Mouse (Mus musculus): ENCODE measurements around the gene Olfr110. TPM values are rescaled to one million over a fixed set of nuclear protein-coding genes. Genes with fewer than 3 reads are reported as not detected.
"Not testable (repeated sequence)": the region's sequence is repeated elsewhere in the genome, so short reads cannot be mapped to it uniquely, and the experiment has no call there.

The Olfr110 gene
- polyA plus RNA-seq (2015; fragmentation: Nextera tagmentation; extraction: Ambion mirVana): not detected in 2 replicates

DNA sequence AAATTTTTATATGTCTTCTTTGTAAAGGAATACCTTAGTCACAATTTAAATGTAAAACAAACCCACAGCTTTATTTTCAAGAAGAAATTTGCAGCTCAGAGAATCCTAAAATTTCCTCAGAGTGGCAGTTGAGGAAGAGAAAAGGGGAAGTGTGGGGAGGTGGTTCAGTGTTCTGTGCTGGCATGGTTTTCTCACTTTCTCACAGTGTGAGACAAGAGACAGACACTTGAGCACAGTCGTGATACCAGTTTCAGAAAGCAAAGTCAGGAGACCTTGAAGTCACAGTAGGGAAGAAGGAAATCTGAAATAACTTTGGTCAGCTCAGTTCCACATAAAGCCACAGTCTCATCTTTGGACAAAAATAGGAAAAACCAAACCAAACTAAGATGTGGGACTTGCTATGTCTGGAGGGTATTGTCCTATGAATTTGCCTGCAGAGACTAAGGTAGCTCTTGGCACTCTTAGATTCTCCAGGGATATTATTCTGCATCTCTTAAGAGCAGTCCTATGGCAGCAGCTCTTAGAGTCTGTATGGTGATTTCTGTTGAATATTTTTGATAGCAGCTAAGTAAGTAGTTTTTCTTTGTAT is at the start of gene Olfr110:
Olfr110 (plus strand) TSS at position 539 of the 589 bp plus-strand sequence.
- H3K4me3 ChIP-seq (ENCODE audit: low read length): no peak within 1 kb of the TSS
- WGBS: 42% methylated on average over 1 of the region's 1 CpGs
- no peaks in the 10 kb centered on the region for H3K27me3 ChIP-seq (ENCODE audit: control insufficient read depth, insufficient read depth, low read depth, low read length)
- H3K9me3 ChIP-seq (ENCODE audit: control insufficient read depth, low read length): no peaks in the 10 kb centered on the region
- ATAC-seq (ENCODE audit: low read depth): no peak
- H3K36me3 ChIP-seq (ENCODE audit: control insufficient read depth, insufficient read depth, low read length): no peaks in the 10 kb centered on the region
- H3K4me2 ChIP-seq (ENCODE audit: low read depth, low read length): no peak within 1 kb of the TSS
- H3K9ac ChIP-seq (ENCODE audit: low read length): no peak within 1 kb of the TSS
- H3K4me1 ChIP-seq (replicated peaks; ENCODE audit: control insufficient read depth, insufficient read depth, low read length): no peaks in the 10 kb centered on the region
- no peak within 1 kb of the TSS for H3K27ac ChIP-seq (ENCODE audit: low read length)

- Histone ChIP-seq H3K9ac (ENCODE audit: low read length) (no peak within 1 kb of the TSS), H3K36me3 (ENCODE audit: control insufficient read depth, insufficient read depth, low read length) (no peaks in the 10 kb centered on the region), H3K27ac (ENCODE audit: low read length) (no peak within 1 kb of the TSS), H3K4me1 (replicated peaks; ENCODE audit: control insufficient read depth, insufficient read depth, low read length) (no peaks in the 10 kb centered on the region), H3K4me3 (ENCODE audit: low read length) (no peak within 1 kb of the TSS), H3K4me2 (ENCODE audit: low read depth, low read length) (no peak within 1 kb of the TSS), H3K27me3 (ENCODE audit: control insufficient read depth, insufficient read depth, low read depth, low read length) (no peaks in the 10 kb centered on the region), H3K9me3 (ENCODE audit: control insufficient read depth, low read length) (no peaks in the 10 kb centered on the region; the same call in 1 of the 2 replicates)
- ATAC-seq (ENCODE audit: low read depth): no peak
- WGBS: 86% methylated on average over 1 of the region's 1 CpGs
Measured at GRCm38 (mm10) chr17:37445180-37445579, 47.1 kb upstream of the Olfr110 start, which contains the start of gene Olfr108. Gene Olfr108 (plus strand): TSS chr17:37445480.

- no peak within 1 kb of the TSS for H3K4me3 ChIP-seq (ENCODE audit: low read length)
- H3K9me3 ChIP-seq (ENCODE audit: control insufficient read depth, low read length): no peaks in the 10 kb centered on the region
- no peaks in the 10 kb centered on the region for H3K27me3 ChIP-seq (ENCODE audit: control insufficient read depth, insufficient read depth, low read depth, low read length)
- no peak for ATAC-seq (ENCODE audit: low read depth)
- no peaks in the 10 kb centered on the region for H3K4me1 ChIP-seq (replicated peaks; ENCODE audit: control insufficient read depth, insufficient read depth, low read length)
- H3K27ac ChIP-seq (ENCODE audit: low read length): no peak within 1 kb of the TSS
- H3K36me3 ChIP-seq (ENCODE audit: control insufficient read depth, insufficient read depth, low read length): no peaks in the 10 kb centered on the region
- 86% methylated on average over 1 of the region's 1 CpGs for WGBS
- H3K4me2 ChIP-seq (ENCODE audit: low read depth, low read length): no peak within 1 kb of the TSS
- H3K9ac ChIP-seq (ENCODE audit: low read length): no peak within 1 kb of the TSS
Measured at GRCm38 (mm10) chr17:37458616-37459015, 33.7 kb upstream of the Olfr110 start, which contains the start of gene Olfr109. Gene Olfr109 (plus strand): TSS chr17:37458916.

GRCm38 (mm10) chr17:37483452-37483851 is 8.8 kb upstream of the Olfr110 start, which contains the start of gene H2-M2:
Gene H2-M2 (minus strand): TSS chr17:37483552.
- H3K36me3 ChIP-seq (ENCODE audit: control insufficient read depth, insufficient read depth, low read length): no peaks in the 10 kb centered on the region
- no peak within 1 kb of the TSS for H3K4me3 ChIP-seq (ENCODE audit: low read length)
- H3K27ac ChIP-seq (ENCODE audit: low read length): no peak within 1 kb of the TSS
- no peaks in the 10 kb centered on the region for H3K9me3 ChIP-seq (ENCODE audit: control insufficient read depth, low read length)
- H3K9ac ChIP-seq (ENCODE audit: low read length): no peak within 1 kb of the TSS
- no peaks in the 10 kb centered on the region for H3K4me1 ChIP-seq (replicated peaks; ENCODE audit: control insufficient read depth, insufficient read depth, low read length)
- no peak within 1 kb of the TSS for H3K4me2 ChIP-seq (ENCODE audit: low read depth, low read length)
- ATAC-seq (ENCODE audit: low read depth): no peak
- H3K27me3 ChIP-seq (ENCODE audit: control insufficient read depth, insufficient read depth, low read depth, low read length): no peaks in the 10 kb centered on the region
- 70% methylated on average over 2 of the region's 2 CpGs for WGBS

- no peaks in the 10 kb centered on the region for H3K9me3 ChIP-seq (ENCODE audit: control insufficient read depth, low read length)
- no peaks in the 10 kb centered on the region for H3K36me3 ChIP-seq (ENCODE audit: control insufficient read depth, insufficient read depth, low read length)
- WGBS: 85% methylated on average over 4 of the region's 4 CpGs
- no peaks in the 10 kb centered on the region for H3K27me3 ChIP-seq (ENCODE audit: control insufficient read depth, insufficient read depth, low read depth, low read length)
- no peak within 1 kb of the TSS for H3K4me2 ChIP-seq (ENCODE audit: low read depth, low read length)
- no peak for ATAC-seq (ENCODE audit: low read depth)
- H3K4me3 ChIP-seq (ENCODE audit: low read length): no peak within 1 kb of the TSS
- H3K4me1 ChIP-seq (replicated peaks; ENCODE audit: control insufficient read depth, insufficient read depth, low read length): no peaks in the 10 kb centered on the region
- no peak within 1 kb of the TSS for H3K27ac ChIP-seq (ENCODE audit: low read length)
- H3K9ac ChIP-seq (ENCODE audit: low read length): no peak within 1 kb of the TSS
Measured at GRCm38 (mm10) chr17:37507730-37508129, 15.5 kb downstream of the Olfr110 start, which contains the start of gene Olfr111. Gene Olfr111 (plus strand): TSS chr17:37508030.

DNA sequence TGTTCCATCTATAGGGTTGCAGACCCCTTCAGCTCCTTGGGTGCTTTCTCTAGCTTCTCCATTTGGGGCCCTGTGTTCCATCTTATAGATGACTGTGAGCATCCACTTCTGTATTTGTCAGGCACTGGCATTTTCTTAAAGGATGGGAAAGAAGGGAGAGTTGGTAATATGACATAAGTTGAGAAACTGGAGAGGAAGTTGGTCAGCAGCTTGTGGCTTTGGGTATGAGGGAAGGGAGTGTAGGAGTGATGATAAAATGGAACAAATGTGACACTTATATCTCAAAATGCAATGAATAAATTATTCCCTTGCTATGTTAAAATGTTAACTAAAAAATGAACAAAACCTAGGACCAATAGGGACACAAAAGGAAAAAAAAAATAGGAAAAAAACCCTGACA is 32.3 kb downstream of the Olfr110 start:
- not testable (repeated sequence) for H3K27me3 ChIP-seq (ENCODE audit: control insufficient read depth, insufficient read depth, low read depth, low read length); H3K4me1 ChIP-seq (replicated peaks; ENCODE audit: control insufficient read depth, insufficient read depth, low read length); H3K36me3 ChIP-seq (ENCODE audit: control insufficient read depth, insufficient read depth, low read length); H3K4me3 ChIP-seq (ENCODE audit: low read length); H3K9me3 ChIP-seq (ENCODE audit: control insufficient read depth, low read length); ATAC-seq (ENCODE audit: low read depth); H3K9ac ChIP-seq (ENCODE audit: low read length); H3K27ac ChIP-seq (ENCODE audit: low read length); H3K4me2 ChIP-seq (ENCODE audit: low read depth, low read length)

- H3K27me3 ChIP-seq (ENCODE audit: control insufficient read depth, insufficient read depth, low read depth, low read length); H3K4me3 ChIP-seq (ENCODE audit: low read length); H3K36me3 ChIP-seq (ENCODE audit: control insufficient read depth, insufficient read depth, low read length); H3K27ac ChIP-seq (ENCODE audit: low read length); H3K4me2 ChIP-seq (ENCODE audit: low read depth, low read length); H3K4me1 ChIP-seq (replicated peaks; ENCODE audit: control insufficient read depth, insufficient read depth, low read length); H3K9me3 ChIP-seq (ENCODE audit: control insufficient read depth, low read length); ATAC-seq (ENCODE audit: low read depth); H3K9ac ChIP-seq (ENCODE audit: low read length): not testable (repeated sequence)
- 55% methylated on average over 1 of the region's 1 CpGs for WGBS
Measured at GRCm38 (mm10) chr17:37525427-37525826, 33.2 kb downstream of the Olfr110 start.

- H3K9ac ChIP-seq (ENCODE audit: low read length): no peak overlapping the region
- H3K4me3 ChIP-seq (ENCODE audit: low read length): no peak overlapping the region
- H3K4me1 ChIP-seq (replicated peaks; ENCODE audit: control insufficient read depth, insufficient read depth, low read length): no peaks in the 10 kb centered on the region
- no peaks in the 10 kb centered on the region for H3K9me3 ChIP-seq (ENCODE audit: control insufficient read depth, low read length)
- H3K36me3 ChIP-seq (ENCODE audit: control insufficient read depth, insufficient read depth, low read length): no peaks in the 10 kb centered on the region
- no peak for ATAC-seq (ENCODE audit: low read depth)
- H3K27me3 ChIP-seq (ENCODE audit: control insufficient read depth, insufficient read depth, low read depth, low read length): no peaks in the 10 kb centered on the region
- no peak overlapping the region for H3K27ac ChIP-seq (ENCODE audit: low read length)
- no peak overlapping the region for H3K4me2 ChIP-seq (ENCODE audit: low read depth, low read length)
Measured at GRCm38 (mm10) chr17:37535173-37535572, 42.9 kb downstream of the Olfr110 start.

GRCm38 (mm10) chr17:37538416-37538815 is 46.1 kb downstream of the Olfr110 start:
- not testable (repeated sequence) for H3K36me3 ChIP-seq (ENCODE audit: control insufficient read depth, insufficient read depth, low read length); ATAC-seq (ENCODE audit: low read depth)
- WGBS: 28% methylated on average over 1 of the region's 1 CpGs

More at GRCm38 (mm10) chr17:37538416-37538815, 46.1 kb downstream of the Olfr110 start:
- H3K27me3 ChIP-seq (ENCODE audit: control insufficient read depth, insufficient read depth, low read depth, low read length); H3K27ac ChIP-seq (ENCODE audit: low read length); H3K9me3 ChIP-seq (ENCODE audit: control insufficient read depth, low read length); H3K4me3 ChIP-seq (ENCODE audit: low read length); H3K4me1 ChIP-seq (replicated peaks; ENCODE audit: control insufficient read depth, insufficient read depth, low read length); H3K9ac ChIP-seq (ENCODE audit: low read length); H3K4me2 ChIP-seq (ENCODE audit: low read depth, low read length): not testable (repeated sequence)
